Mouse (Mus musculus) spleen, embryonic (tissue): ENCODE measurements around the gene Armc5.

ENCODE experiments used
- CTCF ChIA-PET: fragments of 350-600 bp; sonication (Branson Sonifier 250); formaldehyde crosslinking; loops from one replicate; lab custom pipeline; 2022; lab: Charles Lee

Armc5 gene

DNA sequence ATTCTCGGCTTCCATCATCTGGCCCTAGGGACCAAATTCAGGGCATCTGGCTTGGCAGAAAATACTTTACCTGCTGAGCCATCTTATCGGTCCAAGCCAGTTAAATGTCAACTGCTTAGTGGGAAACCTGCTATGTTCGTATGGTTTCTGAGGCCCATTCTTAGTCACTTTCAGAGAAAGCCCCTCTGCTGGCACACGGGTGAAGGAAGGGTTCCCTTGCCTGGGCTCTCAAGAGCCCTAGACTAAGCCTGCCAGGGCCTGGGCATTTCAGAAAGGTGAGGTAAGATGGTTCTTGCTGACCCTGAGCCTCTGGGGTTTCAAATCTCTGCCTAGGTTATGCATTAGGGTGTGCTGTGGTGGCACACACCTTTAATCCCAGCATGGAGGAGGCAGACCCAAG lies 8.4 kb downstream of the Armc5 start:
- CTCF ChIA-PET = no interaction called here

DNA sequence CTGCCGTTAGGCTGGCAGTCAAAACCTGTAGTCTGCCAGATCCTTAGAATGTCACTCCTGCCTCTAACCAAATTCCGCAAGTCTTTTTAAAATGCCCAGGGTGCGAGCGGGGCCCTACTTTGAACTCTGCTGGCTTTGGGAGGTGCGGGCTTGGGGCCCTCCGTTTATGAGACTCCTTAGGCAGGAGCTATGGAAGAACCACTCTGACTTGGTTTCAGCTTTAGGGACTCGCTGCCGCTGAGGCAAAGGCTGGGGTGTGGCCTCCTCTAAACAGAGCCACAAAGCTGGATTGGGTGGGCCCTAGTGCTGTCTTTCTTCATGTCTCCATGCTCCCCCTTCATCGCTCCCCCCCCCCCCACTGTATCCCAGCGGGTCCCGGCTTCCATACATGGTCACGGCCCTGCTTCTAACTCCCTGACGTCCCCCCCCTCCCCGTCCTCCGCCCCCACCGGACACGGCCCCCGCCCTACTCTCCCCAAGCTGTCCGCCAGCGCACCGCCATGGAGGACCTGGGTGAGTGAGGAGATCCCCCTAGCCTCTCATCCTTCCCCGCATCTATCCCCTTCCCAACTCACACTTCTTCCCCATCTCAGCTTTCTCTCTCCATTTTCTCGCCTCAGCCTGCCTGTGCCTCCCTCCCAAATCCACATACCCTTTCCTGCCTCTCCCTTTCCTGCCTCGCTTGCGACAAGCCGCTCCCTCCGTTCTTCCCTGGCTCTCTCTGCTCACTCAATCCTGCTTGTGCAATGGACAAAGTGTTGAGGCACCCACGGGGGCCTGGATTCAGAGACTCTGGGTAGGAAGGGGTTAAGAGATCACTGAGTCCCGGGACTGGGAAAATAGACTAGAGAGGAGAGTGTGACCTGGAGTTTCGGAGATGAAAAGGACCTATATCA lies 9.6 kb downstream of the Armc5 start, which contains the start of gene Tgfb1i1:
Tgfb1i1 (plus strand) TSS at position 317 of the 896 bp plus-strand sequence.
- CTCF ChIA-PET = interaction anchor here (0.6 kb wide), 1 partner anchor 88 kb away, joined by 13 read pairs; no protein-coding TSS in a partner anchor

DNA sequence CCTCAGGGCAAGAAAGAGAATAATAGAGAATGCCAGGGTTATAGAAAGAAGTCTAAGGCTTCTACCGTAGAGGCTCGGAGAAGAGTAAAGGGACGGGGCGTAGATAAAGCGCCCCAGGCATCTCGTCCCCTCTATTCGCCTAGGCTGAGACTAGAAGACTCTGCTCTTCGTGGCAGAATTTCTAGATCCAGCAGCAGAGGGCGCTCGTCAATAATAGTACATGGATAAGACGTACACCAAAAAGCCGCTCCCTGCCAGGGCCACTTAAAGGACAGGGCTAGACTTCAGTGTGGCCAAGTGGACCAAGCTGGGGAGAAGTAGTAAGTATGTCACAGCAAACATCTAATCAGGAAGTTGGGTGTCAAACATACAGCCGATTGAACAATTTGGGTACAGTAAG lies 10.3 kb downstream of the Armc5 start:
- CTCF ChIA-PET = no interaction called here

DNA sequence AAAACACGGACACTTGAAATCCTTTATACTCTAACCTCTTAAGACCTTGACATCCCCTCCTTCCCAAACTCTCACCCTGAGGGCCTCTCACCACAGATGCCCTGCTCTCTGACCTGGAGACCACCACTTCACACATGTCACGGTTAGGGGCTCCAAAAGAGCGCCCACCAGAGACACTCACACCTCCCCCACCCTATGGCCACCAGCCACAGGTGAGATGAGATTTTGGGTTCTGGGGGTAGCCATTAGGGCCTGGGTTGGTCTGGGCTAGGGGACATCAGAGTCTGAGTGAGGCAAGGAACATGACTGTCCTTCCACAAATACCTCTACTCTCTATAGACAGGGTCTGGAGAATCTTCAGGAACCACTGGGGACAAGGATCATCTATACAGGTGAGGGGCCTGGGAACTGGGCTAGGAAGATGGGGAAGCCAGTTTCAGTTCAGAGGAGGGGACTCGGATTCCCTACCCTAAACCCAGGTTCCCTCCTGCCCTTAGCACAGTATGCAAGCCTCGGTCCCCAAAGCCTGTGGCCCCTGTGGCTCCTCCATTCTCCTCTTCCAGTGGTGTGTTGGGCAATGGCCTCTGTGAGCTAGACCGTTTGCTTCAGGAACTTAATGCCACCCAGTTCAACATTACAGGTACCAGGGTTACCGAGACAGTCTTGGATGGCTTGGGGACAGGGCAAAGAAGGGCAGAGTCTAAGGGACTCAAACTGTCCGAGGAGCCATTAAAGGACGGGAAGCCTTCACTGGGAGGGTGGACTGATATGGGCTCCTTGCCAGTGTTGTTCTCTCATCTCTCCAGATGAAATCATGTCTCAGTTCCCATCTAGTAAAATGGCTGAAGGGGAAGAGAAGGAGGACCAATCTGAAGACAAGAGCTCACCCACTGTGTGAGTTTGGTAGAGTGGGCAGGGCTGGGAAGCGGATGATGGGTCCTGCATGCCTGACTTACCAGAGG lies 11.2 kb downstream of the Armc5 start:
- CTCF ChIA-PET = no interaction called here

DNA sequence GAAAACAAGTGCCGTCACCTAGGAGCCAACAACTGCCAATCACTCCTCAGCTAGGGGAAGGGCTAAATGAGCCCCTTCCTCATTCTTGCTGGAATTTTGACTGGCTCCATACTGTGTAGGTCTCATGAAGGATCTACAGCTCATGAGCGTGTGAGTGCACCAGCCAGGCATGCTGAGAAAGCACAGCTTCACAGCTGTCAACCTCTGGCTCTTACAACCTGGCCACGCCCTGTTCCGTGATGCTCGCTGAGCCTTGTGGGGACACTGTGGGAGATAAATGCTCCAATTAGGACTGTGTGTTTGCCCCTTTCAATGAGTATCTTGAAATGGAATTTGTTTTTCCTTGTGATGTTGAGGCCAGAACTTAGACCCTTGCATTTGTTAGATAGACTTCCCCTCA lies 12.9 kb downstream of the Armc5 start:
- CTCF ChIA-PET = no interaction called here

DNA sequence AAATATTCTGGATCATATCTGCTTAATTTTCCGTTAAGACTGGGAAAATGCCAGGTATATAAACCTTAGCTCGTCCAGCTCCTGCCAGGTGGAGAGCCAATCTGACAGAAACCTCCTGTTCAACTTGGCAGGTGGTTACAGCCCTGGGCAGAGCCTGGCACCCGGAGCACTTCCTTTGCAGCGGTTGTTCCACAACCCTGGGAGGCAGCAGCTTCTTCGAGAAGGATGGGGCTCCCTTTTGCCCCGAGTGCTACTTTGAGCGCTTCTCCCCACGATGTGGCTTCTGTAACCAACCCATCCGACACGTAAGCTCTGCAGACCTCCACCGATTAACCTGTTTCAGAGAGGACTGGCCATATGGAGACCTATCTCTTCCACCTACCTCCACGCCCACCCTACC lies 14.8 kb downstream of the Armc5 start:
- CTCF ChIA-PET = no interaction called here

DNA sequence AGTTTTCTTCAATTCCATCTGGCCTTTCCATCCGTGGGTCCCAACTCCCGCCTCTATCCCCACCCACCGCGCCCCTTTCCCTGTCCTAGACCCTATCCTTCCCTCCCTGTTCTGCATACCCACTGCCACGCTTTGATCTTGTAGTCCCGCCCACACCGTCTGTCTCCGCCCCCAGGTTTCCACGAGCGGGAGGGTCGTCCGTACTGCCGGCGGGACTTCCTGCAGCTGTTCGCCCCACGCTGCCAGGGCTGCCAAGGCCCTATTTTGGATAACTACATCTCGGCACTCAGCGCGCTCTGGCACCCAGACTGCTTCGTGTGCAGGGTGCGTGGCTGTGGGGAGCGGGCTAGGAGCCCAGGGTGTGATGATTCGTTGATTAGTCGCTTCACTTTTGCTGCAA lies 15.5 kb downstream of the Armc5 start:
- CTCF ChIA-PET = no interaction called here

DNA sequence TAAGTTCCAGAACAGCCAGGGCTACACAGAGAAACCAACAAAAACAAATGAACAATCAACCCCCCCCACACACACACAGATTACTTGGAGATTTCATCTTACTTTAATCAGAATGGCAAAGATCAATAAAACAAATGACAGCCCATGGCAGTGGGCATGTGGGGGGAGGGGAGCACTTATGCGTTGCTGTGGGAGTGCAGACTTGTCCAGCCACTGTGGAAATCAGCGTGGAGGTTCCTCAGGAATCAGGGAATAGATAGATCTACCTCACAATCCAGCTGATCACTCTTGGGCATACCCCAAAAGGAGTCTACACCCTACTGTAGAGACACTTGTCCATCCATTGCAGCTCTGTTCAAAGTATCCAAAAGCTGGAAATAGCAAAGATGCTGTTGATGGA lies 17.8 kb downstream of the Armc5 start:
- CTCF ChIA-PET = no interaction called here

DNA sequence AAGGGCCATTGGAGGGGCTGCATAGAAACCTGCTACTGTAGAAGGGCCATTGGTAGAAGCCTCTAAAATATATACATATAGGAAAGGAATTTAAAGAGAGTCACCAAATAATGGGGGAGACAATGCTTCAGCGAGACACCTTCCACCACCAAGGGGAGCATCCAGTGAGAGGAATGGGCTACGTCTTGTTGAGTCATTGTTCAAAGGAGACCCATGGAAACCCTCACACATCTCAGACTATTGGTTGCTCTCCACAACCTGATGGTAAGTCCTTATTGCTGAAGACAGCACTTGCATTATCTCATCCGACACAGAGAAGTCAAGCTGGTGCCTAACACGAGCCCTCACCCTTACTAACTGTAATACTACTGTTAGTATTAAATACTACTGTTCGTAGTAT lies 18.6 kb downstream of the Armc5 start:
- CTCF ChIA-PET = no interaction called here

DNA sequence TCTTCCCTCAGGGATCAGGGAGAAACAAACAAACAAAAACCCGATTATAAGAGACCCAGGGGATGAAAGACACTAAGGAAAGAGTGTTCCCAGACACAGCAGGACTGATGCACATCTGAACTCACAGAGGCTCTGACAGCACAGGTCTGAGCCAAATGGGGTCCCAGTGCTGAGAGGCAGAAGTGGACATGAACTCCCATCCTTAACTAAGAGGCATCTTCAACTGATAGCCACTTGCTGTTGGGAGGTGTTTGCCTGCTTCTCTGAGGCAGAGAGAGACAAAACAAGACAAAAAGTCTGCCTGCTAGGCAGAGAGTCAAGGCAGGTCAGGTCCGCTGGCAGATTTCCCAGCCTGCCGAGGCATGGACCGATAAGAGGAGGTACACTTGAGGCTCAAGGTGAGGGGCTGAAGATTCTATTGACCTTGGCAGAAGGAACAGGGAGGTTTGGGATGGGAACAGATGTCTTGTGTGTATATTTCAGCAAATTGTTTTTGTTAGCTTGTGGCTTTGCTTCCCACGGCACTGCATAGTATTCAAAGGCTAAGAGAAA lies 19.7 kb downstream of the Armc5 start:
- CTCF ChIA-PET = no interaction called here

DNA sequence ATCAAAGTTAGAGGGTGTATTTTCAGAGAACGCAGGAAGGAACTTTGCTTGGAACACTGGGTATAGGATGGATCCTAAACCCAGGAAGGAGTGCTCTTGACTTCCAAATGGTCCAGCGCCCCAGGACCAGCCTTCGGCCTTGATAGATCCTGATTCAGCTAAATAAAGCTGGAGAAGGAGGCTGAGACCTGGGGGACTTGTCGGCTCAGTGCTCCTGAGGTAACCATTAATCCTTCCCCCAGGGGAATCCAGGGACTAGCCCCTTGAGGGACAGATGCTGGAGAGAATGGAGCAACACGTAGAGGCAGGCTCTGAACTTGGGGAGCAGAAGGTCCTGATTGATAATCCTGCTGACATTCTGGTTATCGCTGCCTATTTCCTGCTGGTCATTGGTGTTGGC lies 28.3 kb downstream of the Armc5 start, which contains the start of gene Slc5a2:
Slc5a2 (plus strand) TSS at position 247 of the 400 bp plus-strand sequence.
- CTCF ChIA-PET = no interaction called here

DNA sequence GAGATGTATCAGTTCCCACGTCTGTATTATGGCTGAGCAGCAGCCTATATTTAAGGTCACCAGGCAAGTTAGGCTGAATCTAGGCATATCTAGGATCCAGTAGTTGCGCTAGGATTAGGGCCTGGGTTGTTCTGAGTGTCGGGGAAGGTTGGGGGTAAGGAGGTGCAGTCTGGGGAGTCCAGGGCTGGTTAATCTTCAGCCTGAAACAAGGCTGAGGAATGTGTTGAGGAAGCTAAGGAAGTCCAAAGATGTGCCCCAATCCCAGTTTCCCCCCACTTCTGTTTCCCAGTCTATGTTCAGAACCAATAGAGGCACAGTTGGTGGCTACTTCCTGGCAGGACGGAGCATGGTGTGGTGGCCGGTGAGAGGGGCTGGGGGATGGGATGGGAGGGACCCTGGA lies 28.9 kb downstream of the Armc5 start:
- CTCF ChIA-PET = no interaction called here

DNA sequence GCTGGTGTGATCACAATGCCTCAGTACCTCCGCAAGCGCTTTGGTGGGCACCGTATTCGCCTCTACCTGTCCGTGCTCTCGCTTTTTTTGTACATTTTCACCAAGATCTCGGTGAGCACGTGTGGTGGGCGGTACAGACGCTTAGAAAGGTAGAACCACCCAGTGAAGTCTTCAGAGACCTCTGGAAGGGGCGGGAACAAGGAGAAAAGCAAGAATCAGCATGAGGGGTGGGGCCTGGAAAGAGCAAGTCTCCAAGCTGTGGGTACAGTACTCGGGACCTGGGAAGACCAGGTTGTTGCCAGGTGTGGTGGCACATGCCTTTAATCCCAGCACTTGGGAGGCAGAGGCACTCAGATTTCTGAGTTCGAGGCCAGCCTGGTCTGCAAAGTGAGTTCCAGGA lies 30.2 kb downstream of the Armc5 start:
- CTCF ChIA-PET = no interaction called here

DNA sequence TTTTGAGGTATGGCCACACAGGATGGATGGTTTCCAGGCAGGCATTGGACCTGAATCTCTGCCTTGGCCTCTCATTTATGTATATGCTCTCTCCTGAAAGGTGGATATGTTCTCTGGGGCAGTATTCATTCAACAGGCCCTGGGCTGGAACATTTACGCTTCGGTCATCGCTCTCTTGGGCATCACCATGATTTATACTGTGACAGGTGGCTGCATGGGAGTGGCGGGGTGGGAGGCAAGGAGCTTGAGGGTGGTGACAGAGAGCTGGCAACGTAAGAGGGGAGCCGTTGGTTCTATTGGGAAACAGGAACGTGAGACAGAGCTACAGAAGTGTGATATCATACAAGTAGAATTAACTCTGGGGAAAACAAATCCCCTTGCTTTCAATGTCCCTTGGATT lies 30.7 kb downstream of the Armc5 start:
- CTCF ChIA-PET = no interaction called here

DNA sequence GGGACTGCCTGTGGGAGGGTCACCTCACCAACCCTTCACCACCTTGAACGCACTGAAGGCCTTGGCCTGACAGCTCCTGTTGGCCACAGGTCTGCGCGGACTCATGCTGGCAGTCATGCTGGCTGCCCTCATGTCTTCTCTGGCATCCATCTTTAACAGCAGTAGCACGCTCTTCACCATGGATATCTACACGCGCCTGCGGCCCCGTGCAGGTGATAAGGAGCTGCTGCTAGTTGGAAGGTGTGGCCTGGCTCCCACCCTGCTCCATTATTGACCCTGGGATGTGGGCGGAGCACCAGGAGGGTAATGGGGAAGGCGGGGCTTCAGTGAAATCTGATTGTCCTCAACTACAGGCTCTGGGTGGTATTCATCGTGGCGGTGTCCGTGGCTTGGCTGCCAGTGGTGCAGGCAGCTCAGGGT lies 33.3 kb downstream of the Armc5 start:
- CTCF ChIA-PET = no interaction called here

DNA sequence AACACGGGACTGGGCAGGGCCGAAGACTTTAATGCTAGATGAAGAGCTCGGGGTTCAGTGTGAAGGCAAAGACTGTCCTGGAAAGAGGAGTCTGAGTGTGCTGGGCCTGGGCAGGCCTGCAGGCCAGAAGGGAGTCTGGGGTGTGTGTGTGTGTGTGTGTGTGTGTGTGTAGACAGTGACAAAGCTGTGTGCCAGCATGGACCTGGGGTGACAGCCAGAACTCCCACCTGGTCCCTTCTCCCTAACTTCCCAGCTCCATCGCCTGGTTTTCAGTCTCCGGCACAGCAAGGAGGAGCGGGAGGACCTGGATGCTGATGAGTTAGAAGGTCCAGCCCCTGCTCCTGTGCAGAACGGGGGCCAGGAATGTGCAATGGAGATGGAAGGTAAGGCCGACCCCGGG lies 34.4 kb downstream of the Armc5 start:
- CTCF ChIA-PET = no interaction called here

DNA sequence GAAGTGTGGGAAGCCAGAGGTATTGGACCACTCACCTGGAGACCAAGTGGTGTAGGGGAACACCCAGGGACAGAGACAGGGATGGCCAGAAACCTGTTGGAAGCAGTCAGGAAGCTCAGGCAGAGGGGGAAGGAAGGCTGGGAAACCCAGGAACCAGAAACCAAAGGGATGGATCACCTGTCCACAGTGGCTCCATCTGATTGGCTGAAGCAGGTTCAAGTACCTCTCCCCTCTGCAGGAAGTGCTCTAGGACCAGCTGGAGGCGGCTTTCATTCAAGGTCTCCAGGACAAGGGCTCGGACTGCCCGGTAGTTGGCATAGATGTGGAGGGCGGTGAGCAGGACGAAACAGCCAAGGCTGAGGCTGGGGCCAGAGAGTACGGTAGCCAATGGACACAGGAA lies 38.9 kb downstream of the Armc5 start:
- CTCF ChIA-PET = interaction anchor here (0.5 kb wide), 1 partner anchor 67 kb away, joined by 13 read pairs; no protein-coding TSS in a partner anchor

DNA sequence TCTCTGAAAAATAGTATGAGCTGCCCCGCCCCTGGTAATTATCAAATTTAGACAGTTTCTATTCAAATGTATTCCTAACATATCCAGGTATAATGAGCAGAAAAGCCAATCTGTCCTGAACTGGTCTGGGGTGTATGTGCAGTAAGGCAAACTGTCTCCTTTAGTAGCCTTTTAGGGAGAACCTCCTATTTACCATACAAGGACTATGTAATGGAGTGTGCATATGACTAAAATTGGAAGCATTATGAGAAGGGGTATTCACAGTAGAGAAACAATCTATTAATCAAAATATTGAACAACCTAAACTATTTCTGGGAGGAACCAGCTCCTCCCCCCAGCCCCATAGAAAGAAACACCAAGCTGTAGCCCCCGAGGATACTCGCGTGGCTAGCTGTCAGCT lies 42.6 kb downstream of the Armc5 start:
- CTCF ChIA-PET = no interaction called here

DNA sequence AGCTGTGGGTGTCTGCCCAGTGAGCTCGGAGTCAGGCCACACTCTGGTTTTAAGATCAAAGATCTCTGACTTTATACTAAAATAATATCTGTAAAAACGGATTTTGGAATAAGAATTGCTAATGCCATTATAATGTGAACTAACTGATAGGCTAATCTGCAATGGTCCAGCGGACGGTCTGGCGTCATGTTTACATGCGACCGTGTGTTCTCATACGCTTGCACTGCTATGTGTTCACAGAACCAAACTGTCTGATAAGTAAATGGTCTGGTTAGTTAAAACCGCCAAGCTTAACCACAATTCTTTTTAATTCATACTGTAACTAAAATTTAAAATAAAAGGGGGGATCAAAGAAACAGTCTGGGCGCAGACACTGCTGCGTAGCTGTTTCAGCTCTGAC lies 44.6 kb downstream of the Armc5 start:
- CTCF ChIA-PET = no interaction called here

DNA sequence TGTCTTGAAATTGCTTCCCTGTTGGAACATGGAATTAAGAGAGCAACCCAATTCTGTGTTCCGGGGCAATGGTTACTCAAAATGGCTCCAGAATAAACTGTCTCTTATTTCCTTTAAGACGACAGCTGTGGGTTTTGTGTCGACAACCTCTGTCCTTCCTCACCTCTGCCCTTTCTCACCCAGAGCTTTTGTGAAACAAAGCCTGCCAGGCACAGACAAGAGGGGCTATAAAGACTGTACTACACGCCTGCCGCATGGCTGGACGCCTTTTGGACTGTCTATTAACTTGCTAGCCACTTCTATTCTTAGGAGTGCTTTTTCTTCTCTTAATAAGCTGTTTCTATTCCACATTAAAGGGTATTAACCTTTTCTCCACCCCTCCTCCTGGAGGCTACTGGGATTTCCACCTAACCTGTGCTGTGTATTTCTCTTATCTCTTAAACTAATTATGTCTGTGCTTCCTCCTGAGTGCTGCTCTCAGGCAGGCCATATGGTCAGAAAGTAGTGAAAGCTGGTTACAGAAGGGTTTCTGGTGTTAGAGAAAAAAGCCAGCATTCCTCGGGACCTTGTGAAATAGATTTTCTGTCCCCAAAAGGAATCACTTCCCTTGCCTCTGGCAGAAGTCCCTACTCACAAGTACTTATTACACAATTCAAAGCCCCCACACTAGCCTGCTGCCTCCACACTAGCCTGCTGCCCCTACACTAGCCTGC lies 45.5 kb downstream of the Armc5 start:
- CTCF ChIA-PET = no interaction called here

DNA sequence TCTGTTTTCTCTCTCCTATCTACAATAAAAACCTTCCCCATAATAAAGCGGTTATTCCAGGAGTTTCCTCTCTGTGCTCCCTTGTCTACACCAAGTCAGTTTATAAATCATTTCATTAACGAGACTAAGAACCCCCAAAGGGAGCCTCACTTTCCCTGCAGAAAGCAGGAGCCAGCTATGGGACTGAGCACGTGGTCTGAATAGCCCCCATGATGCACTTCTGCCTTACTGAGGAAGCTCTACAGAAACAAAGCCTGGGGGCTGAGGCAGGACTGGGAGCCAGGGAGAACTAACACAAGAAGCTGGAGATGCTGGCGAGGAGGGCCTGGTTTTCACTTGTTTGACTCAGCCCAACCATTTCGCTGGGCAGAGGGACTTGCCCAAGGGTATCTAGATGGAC lies 46.9 kb downstream of the Armc5 start:
- CTCF ChIA-PET = no interaction called here
